Mouse (Mus musculus) c-Kit-positive CD71-negative TER-119-negative erythroid progenitor cells, embryonic 14.5 days (primary cell): ENCODE results near the gene Zdhhc12.

Experiments used
- DNase-seq: peaks from one replicate; pipeline ENCODE4 v3.0.0-alpha.2; 2013; ENCODE audit warnings: low read depth

The Zdhhc12 gene

DNA sequence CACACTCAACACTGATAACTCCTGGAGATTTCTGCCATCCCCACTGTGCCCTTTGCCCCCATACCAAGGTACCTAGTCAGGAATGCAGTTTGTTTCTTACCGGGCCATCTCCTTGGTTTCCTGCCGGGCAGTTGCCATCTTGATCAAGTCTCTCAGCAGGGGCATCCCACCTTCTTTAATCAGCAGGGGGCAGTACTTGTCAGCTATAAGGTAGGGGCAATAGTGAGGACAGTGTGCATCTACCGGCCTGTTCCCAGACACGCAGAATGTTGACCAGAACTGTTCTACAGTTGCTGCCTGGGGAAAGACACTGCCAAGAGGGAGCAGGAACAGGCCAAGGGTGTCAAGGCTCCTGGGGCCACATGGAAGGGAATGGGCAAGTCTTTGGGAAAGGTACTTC, 6.8 kb upstream of the Zdhhc12 start:
- no peak for DNase-seq

DNA sequence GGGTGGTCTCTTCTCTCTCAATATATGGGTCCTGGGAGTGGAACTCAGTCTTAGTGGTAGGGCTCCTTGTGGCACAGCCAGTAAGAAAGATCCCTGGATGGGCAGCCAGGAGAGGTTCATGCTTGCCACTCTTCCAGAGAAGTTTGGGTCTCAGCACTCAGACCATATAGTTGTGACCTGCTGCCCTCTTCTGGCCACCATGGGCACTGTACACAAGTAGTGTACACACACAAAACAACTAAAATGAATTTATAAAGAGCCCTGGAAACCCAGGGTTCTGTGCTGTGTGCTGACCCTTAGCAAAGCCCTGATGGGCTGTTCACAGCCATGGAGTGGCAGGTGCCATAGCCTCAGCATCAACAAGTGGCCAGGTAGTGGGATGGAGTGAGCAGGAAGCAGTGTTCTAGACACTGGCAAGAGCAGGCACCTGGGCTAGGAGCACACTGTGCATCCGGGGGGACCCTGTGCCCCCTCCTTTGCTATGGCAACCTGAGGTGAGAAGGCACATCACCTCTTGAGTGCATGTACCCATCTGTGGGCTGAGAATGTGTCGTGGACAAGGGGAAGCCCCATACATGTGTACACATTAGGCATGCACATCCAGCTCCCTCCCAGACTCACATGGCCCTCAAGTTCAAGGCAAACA, 2.6 kb upstream of the Zdhhc12 start:
- DNase-seq, result peak; percentile 56

- DNase-seq, result no peak
These were observed 750 bp upstream of the Zdhhc12 start for GRCm38 (mm10) chr2:30094208-30094588.

GRCm38 (mm10) chr2:30092280-30092918, 1.0 kb downstream of the Zdhhc12 start:
- no peak for DNase-seq

GRCm38 (mm10) chr2:30091521-30091920, 1.9 kb downstream of the Zdhhc12 start:
- no peak for DNase-seq

GRCm38 (mm10) chr2:30087310-30087709, 6.1 kb downstream of the Zdhhc12 start:
- no peak for DNase-seq

DNA sequence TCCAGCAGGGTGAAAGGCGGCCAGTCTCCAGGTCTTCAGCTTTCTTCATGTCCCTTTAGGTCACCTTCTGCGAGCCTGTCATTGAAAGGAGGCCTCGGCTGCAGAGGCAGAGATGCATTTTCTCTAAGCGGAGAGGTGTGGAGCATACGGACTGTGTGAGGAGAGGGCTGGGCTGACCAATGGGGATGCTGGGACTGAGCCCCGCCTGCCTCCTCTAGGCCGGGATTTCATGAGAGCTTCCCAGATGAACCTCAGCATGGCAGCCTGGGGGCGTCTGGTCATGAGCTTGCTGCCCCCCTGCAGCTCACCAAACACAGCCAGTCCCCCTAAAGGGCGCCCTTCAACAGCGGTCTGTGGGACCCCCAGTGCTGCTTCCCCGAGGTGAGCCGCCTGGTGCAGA, 8.8 kb downstream of the Zdhhc12 start:
- no peak for DNase-seq

- DNase-seq, result no peak
These were observed 9.3 kb downstream of the Zdhhc12 start for GRCm38 (mm10) chr2:30084113-30084512.

GRCm38 (mm10) chr2:30080181-30080800, 13.2 kb downstream of the Zdhhc12 start:
- no peak for DNase-seq

GRCm38 (mm10) chr2:30078760-30079159, 14.7 kb downstream of the Zdhhc12 start:
- no peak for DNase-seq

- no peak for DNase-seq
These were observed 15.1 kb downstream of the Zdhhc12 start for GRCm38 (mm10) chr2:30078349-30078712.

DNA sequence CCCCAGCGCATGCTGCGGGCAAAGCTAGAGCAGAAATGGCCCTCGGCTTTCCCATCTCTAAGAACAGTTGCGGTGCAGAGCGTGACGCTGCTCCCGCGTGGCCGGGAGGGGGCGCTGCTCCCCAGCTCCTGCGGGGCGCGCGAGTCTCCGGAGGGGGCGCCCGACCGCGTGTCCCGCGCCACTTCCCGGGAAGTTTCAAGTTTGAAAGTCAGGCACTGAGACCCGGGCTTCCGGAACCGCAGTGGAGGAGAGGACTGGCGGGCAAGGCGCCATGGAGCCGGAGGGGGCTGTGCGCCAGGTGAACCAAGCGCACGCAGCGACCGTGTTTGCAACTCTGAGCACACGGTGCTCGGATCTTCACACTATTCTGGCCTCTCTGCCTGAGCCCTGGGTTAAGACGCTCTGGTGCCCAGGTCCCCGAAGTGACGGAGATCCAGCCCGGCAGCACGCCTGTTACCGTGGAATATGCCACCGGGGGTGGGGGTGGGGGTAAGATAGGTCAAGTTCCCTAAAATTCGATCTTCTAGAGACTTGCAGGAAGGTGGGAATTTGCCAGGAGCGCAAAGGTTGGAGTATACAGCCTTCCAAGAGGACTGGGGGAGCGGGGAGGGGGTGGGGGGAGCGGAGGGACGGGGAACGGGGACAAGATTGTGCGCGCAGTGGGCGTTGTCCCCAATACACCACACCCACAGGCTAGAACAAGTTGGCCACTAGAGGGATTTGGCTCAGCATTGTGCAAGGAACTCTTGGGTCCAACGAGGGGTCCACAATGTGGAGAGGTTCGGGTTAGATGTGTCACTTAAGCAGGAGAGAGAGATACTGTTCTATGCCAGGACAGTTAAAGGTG, 15.7 kb downstream of the Zdhhc12 start, which contains the start of gene Pkn3:
Gene Pkn3 (plus strand): TSS at position 183 of the 847 bp plus-strand sequence.
- DNase-seq, result peak; percentile 79

GRCm38 (mm10) chr2:30076959-30077358, 16.5 kb downstream of the Zdhhc12 start:
- DNase-seq, result no peak

DNA sequence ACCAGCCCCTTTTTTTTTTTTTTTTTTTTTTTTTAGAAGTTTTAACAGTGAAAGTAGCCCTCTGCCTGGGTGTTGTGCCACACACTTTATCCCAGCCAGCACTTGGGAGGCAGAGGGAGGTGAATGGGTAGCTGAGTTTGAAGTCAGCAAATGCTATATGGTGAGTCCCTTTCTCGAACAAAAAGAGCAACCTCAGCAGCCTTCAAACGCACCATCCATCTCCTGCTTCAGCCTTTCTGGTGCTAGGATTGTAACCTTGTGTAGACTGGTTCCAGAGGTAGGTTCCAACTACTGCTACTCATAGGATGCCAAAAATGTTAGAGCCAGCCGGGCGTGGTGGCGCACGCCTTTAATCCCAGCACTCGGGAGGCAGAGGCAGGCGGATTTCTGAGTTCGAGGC, 17.0 kb downstream of the Zdhhc12 start:
- DNase-seq, result no peak

DNA sequence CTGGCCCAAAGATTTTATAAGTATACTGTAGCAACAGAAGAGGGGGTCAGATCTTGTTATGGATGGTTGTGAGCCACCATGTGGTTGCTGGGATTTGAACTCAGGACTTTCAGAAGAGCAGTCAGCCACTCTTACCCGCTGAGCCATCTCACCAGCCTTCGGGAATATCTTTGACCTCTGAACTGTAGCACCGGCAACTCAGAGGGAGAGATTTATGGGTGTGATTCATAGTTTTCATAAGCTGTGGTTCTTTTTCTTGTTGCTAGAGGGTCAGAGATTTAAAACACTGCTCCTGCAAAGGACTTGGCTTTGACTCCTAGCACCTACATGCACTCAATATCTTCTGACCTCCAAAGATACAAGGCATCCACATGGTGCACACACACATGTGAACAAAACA, 17.8 kb downstream of the Zdhhc12 start:
- DNase-seq, result no peak

- DNase-seq, result no peak
These were observed 20.2 kb downstream of the Zdhhc12 start for GRCm38 (mm10) chr2:30073285-30073684.

GRCm38 (mm10) chr2:30072875-30073274, 20.6 kb downstream of the Zdhhc12 start:
- no peak for DNase-seq

- no peak for DNase-seq
These were observed 25.5 kb downstream of the Zdhhc12 start for GRCm38 (mm10) chr2:30067962-30068361.

DNA sequence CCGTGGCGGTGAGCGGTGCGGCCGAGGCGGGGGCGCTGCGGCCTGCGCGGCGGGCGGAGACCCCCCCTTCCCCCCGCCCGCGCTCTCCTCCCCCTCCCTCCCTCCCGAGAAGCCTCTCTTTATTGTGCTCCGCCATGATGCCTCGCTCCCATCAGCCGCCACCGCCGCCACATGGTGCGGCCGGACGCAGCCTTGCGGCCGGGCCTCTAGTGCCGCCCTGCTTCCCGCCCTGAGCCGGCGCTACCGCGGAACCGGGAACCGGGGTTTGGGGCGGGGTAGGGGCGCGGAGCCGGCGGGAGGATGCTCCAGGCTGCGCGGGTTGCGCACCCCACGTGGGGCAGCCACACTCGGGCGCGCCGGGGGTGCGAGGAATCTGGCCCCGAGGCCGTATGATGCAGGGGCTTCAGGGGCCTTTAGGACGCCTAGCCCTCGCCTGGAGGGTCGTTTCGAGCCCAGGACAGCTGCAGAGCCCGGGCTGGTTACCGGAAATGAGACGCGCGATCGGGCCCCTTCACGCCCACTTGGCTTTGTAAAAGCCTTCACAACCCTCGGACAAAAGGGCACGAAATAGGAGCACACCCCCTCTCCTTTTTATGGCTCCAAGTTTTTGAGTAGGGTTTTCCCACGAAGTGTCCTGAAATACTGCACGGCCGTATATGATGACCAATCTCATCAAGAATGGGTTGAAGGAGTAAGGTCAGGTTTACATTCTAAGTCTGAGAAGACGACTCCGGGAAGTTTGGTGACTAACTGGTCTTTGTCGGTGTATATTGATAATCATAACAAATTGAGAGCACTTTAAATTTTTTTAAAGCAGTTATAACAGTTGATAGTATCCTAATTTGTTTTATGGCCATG, 26.2 kb downstream of the Zdhhc12 start:
- no peak for DNase-seq

- peak; percentile 86 for DNase-seq
These were observed 27.2 kb downstream of the Zdhhc12 start for GRCm38 (mm10) chr2:30066046-30066901.

- no peak for DNase-seq
These were observed 29.1 kb downstream of the Zdhhc12 start for GRCm38 (mm10) chr2:30064298-30064697.
